Comparison of ENCODE assay signal across 13 mouse cellular contexts in the genomic region with DNA sequence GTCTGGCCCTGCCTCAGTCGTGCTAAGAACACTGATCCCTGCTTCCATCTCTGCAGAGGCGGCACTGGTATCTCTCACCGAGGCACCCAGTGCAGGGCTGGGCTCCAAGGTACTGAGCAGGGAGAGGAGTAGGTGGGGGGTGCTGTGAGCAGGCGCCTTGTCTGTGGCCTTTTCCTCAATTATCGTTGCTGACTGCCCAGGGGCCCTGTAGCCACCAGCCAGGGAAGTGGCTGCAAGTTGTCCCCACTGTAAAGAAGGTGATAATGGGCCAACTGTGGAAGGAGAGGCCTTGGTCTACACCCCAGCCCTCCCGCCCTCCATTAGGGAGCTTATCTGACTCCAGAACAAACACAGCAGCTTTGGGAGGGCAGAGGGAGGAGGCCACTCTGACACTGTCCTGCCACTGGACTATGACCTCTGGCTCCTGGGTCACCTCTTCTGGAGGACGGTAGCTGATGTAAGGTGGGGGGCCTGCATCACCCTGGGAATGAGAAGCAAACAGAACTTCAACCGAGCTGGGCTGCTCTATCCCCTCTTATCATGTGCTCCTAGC. TPM values are rescaled to one million over a fixed set of nuclear protein-coding genes. Genes with fewer than 3 reads are reported as not detected.
DNase-seq lines count a peak whose midpoint lies in the region; ATAC-seq and TF ChIP-seq lines count a peak whose summit lies in the region.
"Had no signal": no experiment of that assay in that cellular context is flagged by ENCODE, and none has a peak within 500 bp of the region (broad histone marks: within the 10 kb centered on the region; RNA-seq: fewer than 3 reads in every experiment).

No protein-coding gene starts in this region.

- H3K9ac ChIP-seq in lung, embryonic 16.5 days (ENCODE audit: low read length): no peak overlapping the region
- peak overlapping the region; percentile 7; the same call in 1 of the 2 replicates for H3K9ac ChIP-seq in liver, adult 2 months (ENCODE audit: low read depth, low read length)
- H3K9ac ChIP-seq in stomach, embryonic 15.5 days: no peak overlapping the region
- no peak overlapping the region for H3K9ac ChIP-seq in kidney, embryonic 14.5 days (ENCODE audit: low read depth, low read length)
- H3K9ac ChIP-seq: heart, embryonic 15.5 days had no signal

- no peak overlapping the region for H3K4me2 ChIP-seq in lung, embryonic 16.5 days (ENCODE audit: low read depth, low read length)
- H3K4me2 ChIP-seq in stomach, embryonic 15.5 days: 0 out of 2 replicates have a peak overlapping the region, but pooled peaks have one; percentile 11
- H3K4me2 ChIP-seq in kidney, embryonic 14.5 days (replicated peaks; ENCODE audit: low read depth, low read length): no peak overlapping the region
- H3K4me2 ChIP-seq: heart, embryonic 15.5 days had no signal

- no peaks in the 10 kb centered on the region for H3K79me2 ChIP-seq in liver, adult 2 months (ENCODE audit: control insufficient read depth, insufficient read depth, low read length)

- TF ChIP-seq POLR2A in liver, adult 2 months (IDR thresholded peaks at IDR 0.05; ENCODE audit: extremely low read depth, insufficient read depth, low read length): no peak

- H3K27ac ChIP-seq in lung, embryonic 16.5 days (ENCODE audit: low read length): no peak overlapping the region
- peak overlapping the region; percentile 41 for H3K27ac ChIP-seq in liver, adult 2 months (replicated peaks; ENCODE audit: insufficient read depth, low read depth, low read length)
- peak overlapping the region; percentile 67 for H3K27ac ChIP-seq in stomach, embryonic 15.5 days
- H3K27ac ChIP-seq in kidney, embryonic 14.5 days (ENCODE audit: low read depth, low read length): no peak overlapping the region
- H3K27ac ChIP-seq: heart, embryonic 15.5 days had no signal

- 0 out of 2 replicates have a peak, but pooled peaks cover 2% of the 10 kb centered on the region for H3K4me1 ChIP-seq in lung, embryonic 16.5 days (replicated peaks; ENCODE audit: control insufficient read depth, insufficient read depth, low read length)
- H3K4me1 ChIP-seq in liver, adult 2 months (ENCODE audit: control insufficient read depth, insufficient read depth, low read length): peaks cover 5% of the 10 kb centered on the region
- no peaks in the 10 kb centered on the region; the same call in 1 of the 2 replicates for H3K4me1 ChIP-seq in stomach, embryonic 15.5 days
- no peaks in the 10 kb centered on the region for H3K4me1 ChIP-seq in kidney, embryonic 14.5 days (ENCODE audit: control insufficient read depth, insufficient read depth, low read length)

- no peaks in the 10 kb centered on the region for H3K9me3 ChIP-seq in lung, embryonic 16.5 days (ENCODE audit: control insufficient read depth, low read length)
- H3K9me3 ChIP-seq in stomach, embryonic 15.5 days: no peaks in the 10 kb centered on the region
- H3K9me3 ChIP-seq in kidney, embryonic 14.5 days (ENCODE audit: control insufficient read depth, low read length): no peaks in the 10 kb centered on the region
- H3K9me3 ChIP-seq: heart, embryonic 15.5 days had no signal

- 0 out of 2 replicates have a peak, but pooled peaks have one; percentile 29 for ATAC-seq in lung, embryonic 16.5 days (ENCODE audit: low read depth)
- ATAC-seq in stomach, embryonic 15.5 days (ENCODE audit: insufficient read depth, low FRiP score, low read depth): peak; percentile 87
- no peak for ATAC-seq in monocyte, adult 5-6 weeks (replicated peaks; ENCODE audit: insufficient number of reproducible peaks, low FRiP score, low TSS enrichment, poor library complexity, severe bottlenecking)
- no peak for ATAC-seq in kidney, embryonic 14.5 days (ENCODE audit: low FRiP score, low TSS enrichment)
- ATAC-seq: hindbrain, embryonic 16.5 days; lung, postnatal 0 days had no signal

- peak; percentile 10 for DNase-seq in embryo, embryonic 9.5 days (ENCODE audit: extremely low spot score)
- no peak for DNase-seq in embryo, embryonic 11 days
- no peak for DNase-seq in lung, postnatal 14 days
- DNase-seq in liver, adult 2 months (ENCODE audit: extremely low read depth, low read depth, low spot score): peak; percentile 83
- DNase-seq: cerebellum, postnatal 10 days; kidney, postnatal 4 days had no signal

- WGBS in lung, embryonic 16.5 days: 30% methylated on average over 8 of the region's 8 CpGs
- WGBS in liver, adult 2 months: 23% methylated on average over 8 of the region's 8 CpGs
- 28% methylated on average over 8 of the region's 8 CpGs for WGBS in stomach, embryonic 15.5 days
- WGBS in kidney, embryonic 14.5 days: 59% methylated on average over 8 of the region's 8 CpGs

- peaks cover 4% of the 10 kb centered on the region; the same call in 1 of the 2 replicates for H3K36me3 ChIP-seq in lung, embryonic 16.5 days (ENCODE audit: control insufficient read depth, insufficient read depth, low read length)
- peaks cover 37% of the 10 kb centered on the region for H3K36me3 ChIP-seq in liver, adult 2 months (ENCODE audit: control insufficient read depth, insufficient read depth, low read length)
- H3K36me3 ChIP-seq in stomach, embryonic 15.5 days: peaks cover 10% of the 10 kb centered on the region
- H3K36me3 ChIP-seq in kidney, embryonic 14.5 days (ENCODE audit: control insufficient read depth, insufficient read depth, low read length): peaks cover 10% of the 10 kb centered on the region; the same call in 1 of the 2 replicates

- no peak overlapping the region for H3K4me3 ChIP-seq in lung, embryonic 16.5 days (ENCODE audit: low read length)
- no peak overlapping the region for H3K4me3 ChIP-seq in liver, adult 2 months (ENCODE audit: insufficient read depth, low read depth, low read length)
- no peak overlapping the region for H3K4me3 ChIP-seq in stomach, embryonic 15.5 days (replicated peaks)
- H3K4me3 ChIP-seq in kidney, embryonic 14.5 days (ENCODE audit: low read length): no peak overlapping the region
- H3K4me3 ChIP-seq: heart, embryonic 15.5 days had no signal

- TF ChIP-seq CTCF in liver, adult 2 months (IDR thresholded peaks at IDR 0.05; ENCODE audit: low read depth, low read length): no peak

- H3K27me3 ChIP-seq in lung, embryonic 16.5 days (ENCODE audit: control insufficient read depth, insufficient read depth, low read depth, low read length): no peaks in the 10 kb centered on the region
- no peaks in the 10 kb centered on the region for H3K27me3 ChIP-seq in liver, adult 2 months (ENCODE audit: control insufficient read depth, insufficient read depth, low read length)
- H3K27me3 ChIP-seq in stomach, embryonic 15.5 days (replicated peaks): no peaks in the 10 kb centered on the region
- no peaks in the 10 kb centered on the region for H3K27me3 ChIP-seq in kidney, embryonic 14.5 days (ENCODE audit: control insufficient read depth, insufficient read depth, low read length)
- H3K27me3 ChIP-seq: heart, embryonic 15.5 days had no signal

RNA-seq across cellular contexts. Expression of a gene that starts 27.1 kb away (rescaled TPM):
- polyA plus RNA-seq in lung, embryonic 16.5 days (2015; fragmentation: Nextera tagmentation; extraction: Ambion mirVana): 11.0 and 11.3 TPM in 2 replicates
- total RNA-seq in liver, adult 2 months (2014; rRNA removed): 6.9 and 7.8 TPM in 2 replicates
- 15.0 and 18.0 TPM in 2 replicates for polyA plus RNA-seq in liver, adult 2 months (2012; rRNA removed)
- 8.5 and 9.5 TPM in 2 replicates for polyA plus RNA-seq in stomach, embryonic 15.5 days (2015; fragmentation: Nextera tagmentation; extraction: Ambion mirVana)
- 20.0 to 28.0 TPM (median 25.1 TPM) in 3 replicates for total RNA-seq in monocyte, adult 5-6 weeks (2017)
- 2.0 and 3.0 TPM in 2 replicates for polyA plus RNA-seq in kidney, embryonic 14.5 days (2014; fragmentation: Nextera tagmentation; extraction: Ambion mirVana)

RNA-seq across cellular contexts. Expression of a gene that starts 35.7 kb away (rescaled TPM):
- polyA plus RNA-seq in lung, embryonic 16.5 days (2015; fragmentation: Nextera tagmentation; extraction: Ambion mirVana): 27.2 and 28.4 TPM in 2 replicates
- total RNA-seq in liver, adult 2 months (2014; rRNA removed): 31.8 and 33.0 TPM in 2 replicates
- polyA plus RNA-seq in liver, adult 2 months (2012; rRNA removed): 32.0 and 35.2 TPM in 2 replicates
- polyA plus RNA-seq in stomach, embryonic 15.5 days (2015; fragmentation: Nextera tagmentation; extraction: Ambion mirVana): 26.6 and 27.5 TPM in 2 replicates
- 71.6 to 86.1 TPM (median 75.5 TPM) in 3 replicates for total RNA-seq in monocyte, adult 5-6 weeks (2017)
- 12.7 and 19.8 TPM in 2 replicates for polyA plus RNA-seq in kidney, embryonic 14.5 days (2014; fragmentation: Nextera tagmentation; extraction: Ambion mirVana)

RNA-seq across cellular contexts. Expression of a gene that starts 53.1 kb away (rescaled TPM):
- polyA plus RNA-seq in lung, embryonic 16.5 days (2015; fragmentation: Nextera tagmentation; extraction: Ambion mirVana): 58.5 and 63.7 TPM in 2 replicates
- total RNA-seq in liver, adult 2 months (2014; rRNA removed): 58.5 and 76.4 TPM in 2 replicates
- 48.7 and 60.4 TPM in 2 replicates for polyA plus RNA-seq in liver, adult 2 months (2012; rRNA removed)
- polyA plus RNA-seq in stomach, embryonic 15.5 days (2015; fragmentation: Nextera tagmentation; extraction: Ambion mirVana): 44.5 and 46.5 TPM in 2 replicates
- total RNA-seq in monocyte, adult 5-6 weeks (2017): 328 to 413 TPM (median 368 TPM) in 3 replicates
- polyA plus RNA-seq in kidney, embryonic 14.5 days (2014; fragmentation: Nextera tagmentation; extraction: Ambion mirVana): 25.3 and 40.0 TPM in 2 replicates

Comparison
In these comparisons a context has a peak if more than half of its experiments do, and no peak if none do; other contexts are left out.
1. DNase-seq: peak in embryo, embryonic 9.5 days (single experiment) and liver, adult 2 months (single experiment); none in embryo, embryonic 11 days (single experiment) and lung, postnatal 14 days (single experiment).
2. ATAC-seq: peak in lung, embryonic 16.5 days (single experiment) and stomach, embryonic 15.5 days (single experiment); none in monocyte, adult 5-6 weeks (single experiment) and kidney, embryonic 14.5 days (single experiment).
3. H3K27ac ChIP-seq: peak in liver, adult 2 months (single experiment) and stomach, embryonic 15.5 days (single experiment); none in lung, embryonic 16.5 days (single experiment) and kidney, embryonic 14.5 days (single experiment).